Mouse (Mus musculus): ENCODE data around the gene Nufip2.

DNA sequence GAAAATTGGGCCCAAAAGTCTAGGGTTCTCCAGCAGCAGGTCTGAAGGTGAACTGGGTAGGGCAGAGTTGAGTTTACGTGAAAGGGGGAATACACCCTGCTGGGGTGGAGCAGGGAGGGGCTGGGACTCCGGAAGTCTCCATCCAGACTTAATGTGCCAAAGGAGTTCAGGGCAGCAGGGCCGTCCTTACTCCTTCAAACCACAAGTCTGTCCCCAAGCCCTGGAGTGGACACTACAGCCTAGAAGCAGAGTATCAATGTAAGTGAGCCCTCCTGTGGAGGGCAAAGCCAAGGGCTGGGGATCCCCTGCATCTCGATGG lies 79.5 kb downstream of the Nufip2 start:
- peak; percentile 40 for TF ChIP-seq CTCF (IDR thresholded peaks at IDR 0.05)
- TF ChIP-seq EP300 (IDR thresholded peaks at IDR 0.05): no peak
